Mouse (Mus musculus): ENCODE results near the gene Pcgf5.

Gene Pcgf5

GRCm38 (mm10) chr19:36477151-36477550 lies 129.0 kb downstream of the Pcgf5 start:
- TF ChIP-seq CTCF (conservative IDR thresholded peaks at IDR 0.05; ENCODE audit: low read length) (no peak), NANOG (IDR thresholded peaks at IDR 0.05; ENCODE audit: borderline replicate concordance, low read length) (no peak), POU5F1 (IDR thresholded peaks at IDR 0.05; ENCODE audit: borderline replicate concordance, low read length) (no peak)

GRCm38 (mm10) chr19:36477684-36478083 lies 129.6 kb downstream of the Pcgf5 start:
- H3K27me3 ChIP-seq (ENCODE audit: insufficient read depth, low read length) = peaks cover 10% of the 10 kb centered on the region
- TF ChIP-seq POU5F1 (IDR thresholded peaks at IDR 0.05; ENCODE audit: borderline replicate concordance, low read length) (no peak), CTCF (conservative IDR thresholded peaks at IDR 0.05; ENCODE audit: low read length) (no peak), NANOG (IDR thresholded peaks at IDR 0.05; ENCODE audit: borderline replicate concordance, low read length) (no peak)
- peaks cover 17% of the 10 kb centered on the region for H3K4me1 ChIP-seq (replicated peaks; ENCODE audit: low read depth, low read length)
- H3K36me3 ChIP-seq (ENCODE audit: insufficient read depth, low read length) = no peaks in the 10 kb centered on the region
- no peaks in the 10 kb centered on the region for H3K9me3 ChIP-seq (ENCODE audit: low read length)
- no peak overlapping the region for H3K4me3 ChIP-seq (replicated peaks; ENCODE audit: low read length)

More at GRCm38 (mm10) chr19:36477151-36477550, 129.0 kb downstream of the Pcgf5 start:
- Histone ChIP-seq H3K27me3 (ENCODE audit: insufficient read depth, low read length) (peaks cover 10% of the 10 kb centered on the region), H3K36me3 (ENCODE audit: insufficient read depth, low read length) (no peaks in the 10 kb centered on the region), H3K9me3 (ENCODE audit: low read length) (no peaks in the 10 kb centered on the region), H3K4me1 (replicated peaks; ENCODE audit: low read depth, low read length) (peaks cover 17% of the 10 kb centered on the region), H3K4me3 (replicated peaks; ENCODE audit: low read length) (no peak overlapping the region)

GRCm38 (mm10) chr19:36490911-36491310 lies 142.8 kb downstream of the Pcgf5 start:
- Histone ChIP-seq H3K9me3 (ENCODE audit: low read length) (peaks cover 11% of the 10 kb centered on the region), H3K36me3 (ENCODE audit: insufficient read depth, low read length) (no peaks in the 10 kb centered on the region), H3K4me3 (replicated peaks; ENCODE audit: low read length) (no peak overlapping the region), H3K4me1 (replicated peaks; ENCODE audit: low read depth, low read length) (no peaks in the 10 kb centered on the region), H3K27me3 (ENCODE audit: insufficient read depth, low read length) (no peaks in the 10 kb centered on the region; the same call in 1 of the 2 replicates)
- no peak for TF ChIP-seq POU5F1 (IDR thresholded peaks at IDR 0.05; ENCODE audit: borderline replicate concordance, low read length)

GRCm38 (mm10) chr19:36495555-36495954 lies 147.4 kb downstream of the Pcgf5 start:
- H3K27me3 ChIP-seq (ENCODE audit: insufficient read depth, low read length) = peaks cover 5% of the 10 kb centered on the region; the same call in 1 of the 2 replicates
- H3K4me3 ChIP-seq (replicated peaks; ENCODE audit: low read length) = no peak overlapping the region
- H3K36me3 ChIP-seq (ENCODE audit: insufficient read depth, low read length) = no peaks in the 10 kb centered on the region
- no peak for TF ChIP-seq CTCF (conservative IDR thresholded peaks at IDR 0.05; ENCODE audit: low read length)
- peaks cover 29% of the 10 kb centered on the region for H3K4me1 ChIP-seq (replicated peaks; ENCODE audit: low read depth, low read length)
- no peaks in the 10 kb centered on the region for H3K9me3 ChIP-seq (ENCODE audit: low read length)

GRCm38 (mm10) chr19:36496532-36496931 lies 148.4 kb downstream of the Pcgf5 start:
- TF ChIP-seq POU5F1 (IDR thresholded peaks at IDR 0.05; ENCODE audit: borderline replicate concordance, low read length) = no peak
- no peak for TF ChIP-seq NANOG (IDR thresholded peaks at IDR 0.05; ENCODE audit: borderline replicate concordance, low read length)
- TF ChIP-seq CTCF (conservative IDR thresholded peaks at IDR 0.05; ENCODE audit: low read length) = no peak
- Histone ChIP-seq H3K4me3 (replicated peaks; ENCODE audit: low read length) (no peak overlapping the region), H3K4me1 (replicated peaks; ENCODE audit: low read depth, low read length) (peaks cover 29% of the 10 kb centered on the region), H3K27me3 (ENCODE audit: insufficient read depth, low read length) (peaks cover 5% of the 10 kb centered on the region; the same call in 1 of the 2 replicates), H3K9me3 (ENCODE audit: low read length) (no peaks in the 10 kb centered on the region), H3K36me3 (ENCODE audit: insufficient read depth, low read length) (no peaks in the 10 kb centered on the region)

- no peak overlapping the region for H3K4me3 ChIP-seq (replicated peaks; ENCODE audit: low read length)
- peaks cover 5% of the 10 kb centered on the region; the same call in 1 of the 2 replicates for H3K27me3 ChIP-seq (ENCODE audit: insufficient read depth, low read length)
- no peaks in the 10 kb centered on the region for H3K36me3 ChIP-seq (ENCODE audit: insufficient read depth, low read length)
- peaks cover 29% of the 10 kb centered on the region for H3K4me1 ChIP-seq (replicated peaks; ENCODE audit: low read depth, low read length)
- TF ChIP-seq CTCF (conservative IDR thresholded peaks at IDR 0.05; ENCODE audit: low read length) (no peak), POU5F1 (IDR thresholded peaks at IDR 0.05; ENCODE audit: borderline replicate concordance, low read length) (no peak)
- H3K9me3 ChIP-seq (ENCODE audit: low read length) = no peaks in the 10 kb centered on the region
Measured at GRCm38 (mm10) chr19:36497067-36497466, 149.0 kb downstream of the Pcgf5 start.

DNA sequence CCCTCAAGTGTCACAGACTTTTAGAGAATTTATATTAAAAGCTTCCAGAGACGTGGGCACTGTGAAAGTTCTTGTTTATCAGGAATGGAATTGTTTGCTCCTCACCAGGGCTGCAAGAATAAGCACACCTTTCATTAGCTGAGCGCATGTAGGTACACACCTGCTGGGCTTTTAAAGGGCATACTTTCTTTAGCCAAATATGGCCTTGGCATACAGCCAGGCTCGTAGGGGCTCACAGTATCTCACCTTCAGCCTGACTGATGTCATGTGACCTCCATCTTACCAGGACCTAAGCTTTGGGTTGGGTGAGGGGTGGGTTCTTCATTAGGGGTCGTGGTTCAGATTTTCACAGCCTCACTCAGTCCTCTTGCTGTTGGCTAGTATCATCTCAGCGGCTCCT lies 149.6 kb downstream of the Pcgf5 start:
- H3K36me3 ChIP-seq (ENCODE audit: insufficient read depth, low read length) = no peaks in the 10 kb centered on the region
- peaks cover 29% of the 10 kb centered on the region for H3K4me1 ChIP-seq (replicated peaks; ENCODE audit: low read depth, low read length)
- peaks cover 5% of the 10 kb centered on the region; the same call in 1 of the 2 replicates for H3K27me3 ChIP-seq (ENCODE audit: insufficient read depth, low read length)
- H3K4me3 ChIP-seq (replicated peaks; ENCODE audit: low read length) = no peak overlapping the region
- no peaks in the 10 kb centered on the region for H3K9me3 ChIP-seq (ENCODE audit: low read length)
- TF ChIP-seq POU5F1 (IDR thresholded peaks at IDR 0.05; ENCODE audit: borderline replicate concordance, low read length) = no peak
- TF ChIP-seq CTCF (conservative IDR thresholded peaks at IDR 0.05; ENCODE audit: low read length) = no peak
- no peak for TF ChIP-seq NANOG (IDR thresholded peaks at IDR 0.05; ENCODE audit: borderline replicate concordance, low read length)

DNA sequence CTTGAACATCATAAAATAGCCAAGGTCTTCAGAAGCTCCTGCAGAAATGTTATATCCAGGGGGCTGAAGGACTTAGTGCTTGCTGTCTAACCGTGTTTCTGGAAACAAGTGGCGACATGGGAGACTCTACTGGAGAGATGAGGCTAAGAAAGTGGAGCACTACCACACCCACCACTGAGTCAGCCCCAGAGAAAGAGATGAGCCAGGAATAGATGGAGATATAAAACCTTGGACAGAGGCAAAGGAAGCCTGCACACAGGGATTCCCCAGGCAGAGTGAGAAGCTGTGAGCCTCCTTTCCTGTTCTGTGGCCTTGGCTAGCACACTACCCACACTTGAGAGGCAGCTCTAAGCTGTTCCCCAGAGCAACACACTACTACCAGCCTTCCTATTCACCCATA lies 156.6 kb downstream of the Pcgf5 start:
- Histone ChIP-seq H3K36me3 (ENCODE audit: insufficient read depth, low read length) (no peaks in the 10 kb centered on the region), H3K4me3 (replicated peaks; ENCODE audit: low read length) (no peak overlapping the region), H3K4me1 (replicated peaks; ENCODE audit: low read depth, low read length) (no peaks in the 10 kb centered on the region), H3K27me3 (ENCODE audit: insufficient read depth, low read length) (no peaks in the 10 kb centered on the region), H3K9me3 (ENCODE audit: low read length) (no peaks in the 10 kb centered on the region)
- no peak for TF ChIP-seq NANOG (IDR thresholded peaks at IDR 0.05; ENCODE audit: borderline replicate concordance, low read length)
- TF ChIP-seq CTCF (conservative IDR thresholded peaks at IDR 0.05; ENCODE audit: low read length) = no peak
- no peak for TF ChIP-seq POU5F1 (IDR thresholded peaks at IDR 0.05; ENCODE audit: borderline replicate concordance, low read length)

Data from E14TG2a.4 (cell line).